Mouse (Mus musculus) granulocyte monocyte progenitor cell, adult 5-6 weeks (primary cell): Measurements from ENCODE around the gene Gm11595. TPM values are rescaled to one million over a fixed set of nuclear protein-coding genes. Genes with fewer than 3 reads are reported as not detected.
"Not testable (repeated sequence)": the region's sequence is repeated elsewhere in the genome, so short reads cannot be mapped to it uniquely, and the experiment has no call there.

Experiments
- ATAC-seq: replicated peaks from 2 replicates; pipeline ENCODE4 v1.8.0; 2016; ENCODE audit warnings: mild to moderate bottlenecking, moderate TSS enrichment, inconsistent platforms; ENCODE audit not compliant: poor library complexity, severe bottlenecking
- total RNA-seq, 2 experiments: library from RNA; stranded (forward) in 1 of 2; stranded (reverse) in 1 of 2; fragments of 200-712, 200-1000 nt in 1 of 2; fragments of >200 nt in 1 of 2; fragmentation: Nextera tagmentation in 1 of 2; gene quantifications; 2 replicates each; pipeline ENCODE4 v1.2.3; 2014 to 2017

Gene Gm11595
- total RNA-seq (2014; fragmentation: Nextera tagmentation) (not detected in 2 replicates), total RNA-seq (2017) (not detected in 2 replicates)

- not testable (repeated sequence) for ATAC-seq
Observed at GRCm38 (mm10) chr11:99772813-99773212, at the start of gene Gm11595. Gm11595 (minus strand) TSS chr11:99772913.

- ATAC-seq, result not testable (repeated sequence)
Observed at GRCm38 (mm10) chr11:99815566-99815965, 42.9 kb upstream of the Gm11595 start, which contains the start of gene Gm11564. Gm11564 (minus strand) TSS chr11:99815666.

GRCm38 (mm10) chr11:99809792-99810191, 37.1 kb upstream of the Gm11595 start, which contains the start of gene Krtap4-13:
Krtap4-13 (minus strand) TSS chr11:99809892.
- ATAC-seq, result not testable (repeated sequence)

- not testable (repeated sequence) for ATAC-seq
Observed at GRCm38 (mm10) chr11:99804346-99804745, 31.6 kb upstream of the Gm11595 start, which contains the start of gene Gm11554. Gm11554 (minus strand) TSS chr11:99804446.

GRCm38 (mm10) chr11:99798832-99799231, 26.1 kb upstream of the Gm11595 start, which contains the start of gene Gm11569:
Gm11569 (minus strand) TSS chr11:99798932.
- ATAC-seq, result not testable (repeated sequence)

- ATAC-seq, result no peak
Observed at GRCm38 (mm10) chr11:99793367-99793766, 20.7 kb upstream of the Gm11595 start, which contains the start of gene Gm11596. Gm11596 (minus strand) TSS chr11:99793467.

GRCm38 (mm10) chr11:99784900-99785299, 12.2 kb upstream of the Gm11595 start, which contains the start of gene Krtap4-9:
Krtap4-9 (plus strand) TSS chr11:99785200.
- ATAC-seq, result not testable (repeated sequence)

- no peak for ATAC-seq
Observed at GRCm38 (mm10) chr11:99780604-99781003, 7.9 kb upstream of the Gm11595 start, which contains the start of gene Krtap4-8. Krtap4-8 (minus strand) TSS chr11:99780704.

- no peak for ATAC-seq
Observed at GRCm38 (mm10) chr11:99778401-99778800, 5.7 kb upstream of the Gm11595 start.

GRCm38 (mm10) chr11:99768410-99768809, 4.3 kb downstream of the Gm11595 start:
- ATAC-seq, result no peak

GRCm38 (mm10) chr11:99758877-99759276, 13.8 kb downstream of the Gm11595 start:
- no peak for ATAC-seq

GRCm38 (mm10) chr11:99743985-99744384, 28.7 kb downstream of the Gm11595 start:
- ATAC-seq, result no peak

- ATAC-seq, result no peak
Observed at GRCm38 (mm10) chr11:99734190-99734589, 38.5 kb downstream of the Gm11595 start, which contains the start of gene Gm14180. Gm14180 (minus strand) TSS chr11:99734290.

- no peak for ATAC-seq
Observed at GRCm38 (mm10) chr11:99724061-99724460, 48.7 kb downstream of the Gm11595 start.

Other genes starting within 250 kb of the Gm11595 start
Only the 30 nearest of the 42 such genes appear.
- not detected in 2 replicates for gene Krtap9-3, start 174.8 kb downstream of the Gm11595 start, total RNA-seq (2014; fragmentation: Nextera tagmentation)
- not detected in 2 replicates for gene Krtap9-3, start 174.8 kb downstream of the Gm11595 start, total RNA-seq (2017)
- gene Gm11938, start 169.6 kb downstream of the Gm11595 start, total RNA-seq (2014; fragmentation: Nextera tagmentation), result not detected in 2 replicates
- not detected in 2 replicates for gene Gm11938, start 169.6 kb downstream of the Gm11595 start, total RNA-seq (2017)
- not detected in 2 replicates for gene Gm11937, start 162.7 kb downstream of the Gm11595 start, total RNA-seq (2014; fragmentation: Nextera tagmentation)
- gene Gm11937, start 162.7 kb downstream of the Gm11595 start, total RNA-seq (2017), result not detected in 2 replicates
- gene Krtap2-4, start 158.1 kb downstream of the Gm11595 start, total RNA-seq (2014; fragmentation: Nextera tagmentation), result not detected in 2 replicates
- gene Krtap2-4, start 158.1 kb downstream of the Gm11595 start, total RNA-seq (2017), result not detected in 2 replicates
- not detected in 2 replicates for gene Gm11562, start 152.5 kb downstream of the Gm11595 start, total RNA-seq (2014; fragmentation: Nextera tagmentation)
- gene Gm11562, start 152.5 kb downstream of the Gm11595 start, total RNA-seq (2017), result not detected in 2 replicates
- not detected in 2 replicates for gene Krtap4-1, start 144.7 kb downstream of the Gm11595 start, total RNA-seq (2014; fragmentation: Nextera tagmentation)
- gene Krtap4-1, start 144.7 kb downstream of the Gm11595 start, total RNA-seq (2017), result not detected in 2 replicates
- not detected in 2 replicates for gene Krtap4-2, start 137.8 kb downstream of the Gm11595 start, total RNA-seq (2014; fragmentation: Nextera tagmentation)
- gene Krtap4-2, start 137.8 kb downstream of the Gm11595 start, total RNA-seq (2017), result not detected in 2 replicates
- not detected in 2 replicates for gene Krtap4-7, start 128.8 kb downstream of the Gm11595 start, total RNA-seq (2014; fragmentation: Nextera tagmentation)
- not detected in 2 replicates for gene Krtap4-7, start 128.8 kb downstream of the Gm11595 start, total RNA-seq (2017)
- not detected in 2 replicates for gene Gm11555, start 122.7 kb downstream of the Gm11595 start, total RNA-seq (2014; fragmentation: Nextera tagmentation)
- not detected in 2 replicates for gene Gm11555, start 122.7 kb downstream of the Gm11595 start, total RNA-seq (2017)
- gene Gm11563, start 114.0 kb downstream of the Gm11595 start, total RNA-seq (2014; fragmentation: Nextera tagmentation), result not detected in 2 replicates
- gene Gm11563, start 114.0 kb downstream of the Gm11595 start, total RNA-seq (2017), result not detected in 2 replicates
- gene Krtap4-6, start 107.0 kb downstream of the Gm11595 start, total RNA-seq (2014; fragmentation: Nextera tagmentation), result not detected in 2 replicates
- gene Krtap4-6, start 107.0 kb downstream of the Gm11595 start, total RNA-seq (2017), result not detected in 2 replicates
- not detected in 2 replicates for gene Gm14190, start 82.2 kb downstream of the Gm11595 start, total RNA-seq (2014; fragmentation: Nextera tagmentation)
- not detected in 2 replicates for gene Gm14190, start 82.2 kb downstream of the Gm11595 start, total RNA-seq (2017)
- not detected in 2 replicates for gene Gm14180, start 38.6 kb downstream of the Gm11595 start, total RNA-seq (2014; fragmentation: Nextera tagmentation)
- gene Gm14180, start 38.6 kb downstream of the Gm11595 start, total RNA-seq (2017), result not detected in 2 replicates
- not detected in 2 replicates for gene Krtap4-8, start 7.8 kb upstream of the Gm11595 start, total RNA-seq (2014; fragmentation: Nextera tagmentation)
- not detected in 2 replicates for gene Krtap4-8, start 7.8 kb upstream of the Gm11595 start, total RNA-seq (2017)
- gene Krtap4-9, start 12.3 kb upstream of the Gm11595 start, total RNA-seq (2014; fragmentation: Nextera tagmentation), result not detected in 2 replicates
- gene Krtap4-9, start 12.3 kb upstream of the Gm11595 start, total RNA-seq (2017), result not detected in 2 replicates
- not detected in 2 replicates for gene Gm11596, start 20.6 kb upstream of the Gm11595 start, total RNA-seq (2014; fragmentation: Nextera tagmentation)
- gene Gm11596, start 20.6 kb upstream of the Gm11595 start, total RNA-seq (2017), result not detected in 2 replicates
- gene Gm11569, start 26.0 kb upstream of the Gm11595 start, total RNA-seq (2014; fragmentation: Nextera tagmentation), result not detected in 2 replicates
- gene Gm11569, start 26.0 kb upstream of the Gm11595 start, total RNA-seq (2017), result not detected in 2 replicates
- gene Gm11554, start 31.5 kb upstream of the Gm11595 start, total RNA-seq (2014; fragmentation: Nextera tagmentation), result not detected in 2 replicates
- not detected in 2 replicates for gene Gm11554, start 31.5 kb upstream of the Gm11595 start, total RNA-seq (2017)
- gene Krtap4-13, start 37.0 kb upstream of the Gm11595 start, total RNA-seq (2014; fragmentation: Nextera tagmentation), result not detected in 2 replicates
- not detected in 2 replicates for gene Krtap4-13, start 37.0 kb upstream of the Gm11595 start, total RNA-seq (2017)
- not detected in 2 replicates for gene Gm11564, start 42.8 kb upstream of the Gm11595 start, total RNA-seq (2014; fragmentation: Nextera tagmentation)
- not detected in 2 replicates for gene Gm11564, start 42.8 kb upstream of the Gm11595 start, total RNA-seq (2017)
- not detected in 2 replicates for gene 2300003K06Rik, start 65.2 kb upstream of the Gm11595 start, total RNA-seq (2014; fragmentation: Nextera tagmentation)
- not detected in 2 replicates for gene 2300003K06Rik, start 65.2 kb upstream of the Gm11595 start, total RNA-seq (2017)
- gene Krtap4-16, start 78.7 kb upstream of the Gm11595 start, total RNA-seq (2014; fragmentation: Nextera tagmentation), result not detected in 2 replicates
- not detected in 2 replicates for gene Krtap4-16, start 78.7 kb upstream of the Gm11595 start, total RNA-seq (2017)
- gene Gm11568, start 85.0 kb upstream of the Gm11595 start, total RNA-seq (2014; fragmentation: Nextera tagmentation), result not detected in 2 replicates
- gene Gm11568, start 85.0 kb upstream of the Gm11595 start, total RNA-seq (2017), result not detected in 2 replicates
- not detected in 2 replicates for gene Gm11559, start 91.6 kb upstream of the Gm11595 start, total RNA-seq (2014; fragmentation: Nextera tagmentation)
- not detected in 2 replicates for gene Gm11559, start 91.6 kb upstream of the Gm11595 start, total RNA-seq (2017)
- not detected in 2 replicates for gene Krtap9-1, start 100.5 kb upstream of the Gm11595 start, total RNA-seq (2014; fragmentation: Nextera tagmentation)
- not detected in 2 replicates for gene Krtap9-1, start 100.5 kb upstream of the Gm11595 start, total RNA-seq (2017)
- not detected in 2 replicates for gene Gm11567, start 106.3 kb upstream of the Gm11595 start, total RNA-seq (2014; fragmentation: Nextera tagmentation)
- not detected in 2 replicates for gene Gm11567, start 106.3 kb upstream of the Gm11595 start, total RNA-seq (2017)
- not detected in 2 replicates for gene Krtap31-1, start 135.0 kb upstream of the Gm11595 start, total RNA-seq (2014; fragmentation: Nextera tagmentation)
- not detected in 2 replicates for gene Krtap31-1, start 135.0 kb upstream of the Gm11595 start, total RNA-seq (2017)
- gene Gm11565, start 141.8 kb upstream of the Gm11595 start, total RNA-seq (2014; fragmentation: Nextera tagmentation), result not detected in 2 replicates
- not detected in 2 replicates for gene Gm11565, start 141.8 kb upstream of the Gm11595 start, total RNA-seq (2017)
- gene Krtap31-2, start 163.4 kb upstream of the Gm11595 start, total RNA-seq (2014; fragmentation: Nextera tagmentation), result not detected in 2 replicates
- gene Krtap31-2, start 163.4 kb upstream of the Gm11595 start, total RNA-seq (2017), result not detected in 2 replicates
- not detected in 2 replicates for gene Krtap9-5, start 175.6 kb upstream of the Gm11595 start, total RNA-seq (2014; fragmentation: Nextera tagmentation)
- not detected in 2 replicates for gene Krtap9-5, start 175.6 kb upstream of the Gm11595 start, total RNA-seq (2017)